Mouse (Mus musculus) heart, postnatal 0 days (tissue): ENCODE measurements around the gene Nod2. TPM values are rescaled to one million over a fixed set of nuclear protein-coding genes. Genes with fewer than 3 reads are reported as not detected.

Experiments used
- ATAC-seq: fragments of 200-750 bp; cut with Nextera tagmentation; 2 replicates; pipeline ENCODE4 v1.8.0; 2017; ENCODE audit warnings: low read depth, moderate number of reproducible peaks, moderate library complexity; ENCODE audit not compliant: insufficient read depth
- DNase-seq: peaks from one replicate; pipeline ENCODE4 v3.0.0-alpha.2; 2016; ENCODE audit warnings: low spot score
- H3K27ac ChIP-seq: fragments of 300-500 bp; sonication (generic); 2 replicates; pipeline ENCODE4 v1.5.1; 2014; ENCODE audit warnings: low read depth, mild to moderate bottlenecking
- H3K27me3 ChIP-seq: fragments of 300-500 bp; sonication (generic); 2 replicates; pipeline ENCODE4 v1.6.1; 2014; ENCODE audit warnings: low read length, mixed read lengths; ENCODE audit not compliant: control insufficient read depth, insufficient read depth
- H3K36me3 ChIP-seq: fragments of 300-500 bp; sonication (generic); replicated peaks from 2 replicates; pipeline ENCODE4 v1.6.1; 2014; ENCODE audit warnings: low read length, mixed read lengths; ENCODE audit not compliant: control insufficient read depth, insufficient read depth
- H3K4me1 ChIP-seq: fragments of 300-500 bp; sonication (generic); 2 replicates; pipeline ENCODE4 v1.6.1; 2014; ENCODE audit warnings: antibody characterized with exemption; ENCODE audit not compliant: control insufficient read depth, insufficient read depth
- H3K4me2 ChIP-seq: fragments of 300-500 bp; sonication (generic); 2 replicates; pipeline ENCODE4 v1.6.1; 2014; ENCODE audit warnings: low read depth, mild to moderate bottlenecking, low read length, moderate library complexity
- H3K4me3 ChIP-seq: fragments of 300-500 bp; sonication (generic); 2 replicates; pipeline ENCODE4 v1.5.1; 2014; ENCODE audit warnings: low read depth, low read length
- H3K9ac ChIP-seq: fragments of 300-500 bp; sonication (generic); replicated peaks from 2 replicates; pipeline ENCODE4 v1.6.1; 2014; ENCODE audit warnings: low read depth, low read length, mixed read lengths
- H3K9me3 ChIP-seq: fragments of 300-500 bp; sonication (generic); replicated peaks from 2 replicates; pipeline ENCODE4 v1.6.1; 2016; ENCODE audit warnings: low read length; ENCODE audit not compliant: control insufficient read depth
- CTCF ChIP-seq: IDR thresholded peaks from 2 replicates; pipeline ENCODE4 v1.5.1; 2016; ENCODE audit warnings: antibody characterized with exemption, control low read depth, low read depth
- EP300 ChIP-seq: IDR thresholded peaks from 2 replicates; pipeline ENCODE4 v1.6.1; 2016; ENCODE audit warnings: antibody characterized with exemption, low read depth
- WGBS: fragments of 180-500 bp; shearing (Covaris S2); extraction: QIAGEN DNeasy Blood & Tissue Kit; methylation state at CpG from one replicate; pipeline ENCODE4 v1.1.7; 2014; 5-methylcytosine and 5-hydroxymethylcytosine counted together
- polyA plus RNA-seq: library from polyadenylated mRNA; unstranded; fragments of >200 nt; fragmentation: Nextera tagmentation; extraction: Ambion mirVana; gene quantifications from 2 replicates; pipeline ENCODE4 v1.2.1, GENCODE M21; 2015
- total RNA-seq: library from RNA; depleted of rRNA; stranded (reverse); fragments of >200 nt; gene quantifications from 2 replicates; pipeline ENCODE4 v1.2.3, GENCODE M21; 2014; ENCODE audit warnings: low replicate concordance; rRNA removed

Nod2 gene
- total and polyA plus RNA-seq, 2 experiments from 2014 or later = 0.10 TPM; not detected in 1

DNA sequence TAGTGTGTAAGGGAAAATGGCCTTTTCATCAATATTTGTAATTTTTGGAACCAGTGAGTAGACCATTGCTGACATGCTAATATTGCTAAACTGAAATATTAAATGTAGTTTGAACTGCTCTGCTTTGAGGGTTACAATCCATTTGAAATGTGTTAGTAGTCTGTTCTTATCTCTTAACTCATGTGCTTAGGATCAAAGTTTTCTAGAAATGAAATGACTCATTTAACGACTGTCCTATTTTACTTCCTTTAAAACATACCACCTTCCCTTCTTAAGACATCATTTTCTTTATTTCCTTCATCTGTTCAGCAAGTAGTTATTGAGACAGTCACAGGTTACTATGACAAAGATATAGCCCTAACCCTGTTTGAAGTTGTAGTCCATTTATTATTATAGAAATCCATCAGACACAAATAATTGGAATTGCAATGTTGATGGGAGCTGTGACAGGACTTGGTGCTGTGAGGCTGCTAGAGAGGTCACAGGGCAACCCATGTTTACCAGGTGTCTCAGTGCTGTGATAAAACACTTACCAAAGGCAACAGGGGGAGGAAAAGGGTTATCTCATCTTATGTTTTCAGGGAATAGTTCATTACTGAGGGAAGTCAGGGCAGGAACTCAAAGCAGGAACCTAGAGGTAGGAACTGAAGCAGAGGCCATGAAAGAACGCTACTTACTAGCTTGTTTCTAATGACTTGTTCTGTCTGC is 76.3 kb downstream of the Nod2 start:
- H3K4me1 ChIP-seq = 0 out of 2 replicates have a peak, but pooled peaks cover 3% of the 10 kb centered on the region
- no peak overlapping the region for H3K4me2 ChIP-seq
- ATAC-seq = no peak
- no peak overlapping the region for H3K9ac ChIP-seq
- no peak overlapping the region for H3K4me3 ChIP-seq
- 84% methylated on average over 2 of the region's 2 CpGs for WGBS
- no peak for DNase-seq
- H3K27ac ChIP-seq = no peak overlapping the region
- TF ChIP-seq EP300 = no peak
- no peak for TF ChIP-seq CTCF
- H3K27me3 ChIP-seq = no peaks in the 10 kb centered on the region
- H3K9me3 ChIP-seq = no peaks in the 10 kb centered on the region
- H3K36me3 ChIP-seq = peaks cover 31% of the 10 kb centered on the region

Other genes with a start within 250 kb of the Nod2 start
- gene Nkd1, start 126.0 kb upstream of the Nod2 start, total RNA-seq = 6.8 and 14.5 TPM in 2 replicates
- 5.3 and 5.5 TPM in 2 replicates for gene Nkd1, start 126.0 kb upstream of the Nod2 start, polyA plus RNA-seq
- gene Snx20, start 11.2 kb upstream of the Nod2 start, total RNA-seq = 1.7 and 7.3 TPM in 2 replicates
- 1.7 and 2.0 TPM in 2 replicates for gene Snx20, start 11.2 kb upstream of the Nod2 start, polyA plus RNA-seq
- 11.1 and 13.4 TPM in 2 replicates for gene Cyld, start 49.7 kb downstream of the Nod2 start, total RNA-seq
- gene Cyld, start 49.7 kb downstream of the Nod2 start, polyA plus RNA-seq = 7.8 and 8.2 TPM in 2 replicates